Mouse (Mus musculus) embryonic fibroblast, embryonic 13.5 days (primary cell): ENCODE data around the gene Cacna1a. TPM values are rescaled to one million over a fixed set of nuclear protein-coding genes. Genes with fewer than 3 reads are reported as not detected.
A peak's percentile ranks its signal among the peaks of the same experiment; 100 is the strongest.
"Not testable (repeated sequence)": the region's sequence is repeated elsewhere in the genome, so short reads cannot be mapped to it uniquely, and the experiment has no call there.

Experiments used
- H3K27ac ChIP-seq: 2 replicates; pipeline ENCODE4 v1.5.1; 2012; ENCODE audit warnings: low read length, control low read depth, inconsistent platforms; ENCODE audit not compliant: insufficient read depth
- H3K4me1 ChIP-seq: 2 replicates; pipeline ENCODE4 v1.6.1; 2011; ENCODE audit warnings: low read length; ENCODE audit not compliant: control insufficient read depth, insufficient read depth
- H3K4me3 ChIP-seq: 2 replicates; pipeline ENCODE4 v1.5.1; 2011; ENCODE audit warnings: mild to moderate bottlenecking, control low read depth, low read length; ENCODE audit not compliant: insufficient read depth
- CTCF ChIP-seq: IDR thresholded peaks from 2 replicates; pipeline ENCODE4 v1.5.1; 2011; ENCODE audit warnings: mild to moderate bottlenecking, control low read depth, low read length, moderate library complexity, borderline replicate concordance; ENCODE audit not compliant: insufficient read depth
- POLR2A ChIP-seq: IDR thresholded peaks from 2 replicates; pipeline ENCODE4 v1.6.1; 2011; ENCODE audit warnings: low read depth, mild to moderate bottlenecking, control low read depth, low read length, moderate library complexity
- polyA plus RNA-seq: library from polyadenylated mRNA; stranded (reverse); fragments of >200 nt; gene quantifications from 2 replicates; pipeline ENCODE4 v1.2.4, GENCODE M21; 2011; ENCODE audit warnings: low read depth; ENCODE audit not compliant: missing spikeins, insufficient read length

The Cacna1a gene
- polyA plus RNA-seq, 1 experiment = 7.2 TPM

- TF ChIP-seq POLR2A (no peak), CTCF (no peak)
- no peaks in the 10 kb centered on the region for H3K4me1 ChIP-seq
- H3K4me3 ChIP-seq = no peak overlapping the region
- no peak overlapping the region for H3K27ac ChIP-seq
These were observed 106.4 kb downstream of the Cacna1a start for GRCm38 (mm10) chr8:84494541-84495084.

GRCm38 (mm10) chr8:84501181-84501580 lies 112.9 kb downstream of the Cacna1a start:
- TF ChIP-seq CTCF = no peak
- no peak for TF ChIP-seq POLR2A
- Histone ChIP-seq H3K27ac (peak overlapping the region; percentile 78), H3K4me1 (0 out of 2 replicates have a peak, but pooled peaks cover 6% of the 10 kb centered on the region), H3K4me3 (no peak overlapping the region)

- TF ChIP-seq POLR2A (no peak; the same call in 1 of the 2 replicates), CTCF (no peak)
- H3K4me1 ChIP-seq = 0 out of 2 replicates have a peak, but pooled peaks cover 6% of the 10 kb centered on the region
- no peak overlapping the region for H3K4me3 ChIP-seq
These were observed 113.5 kb downstream of the Cacna1a start for GRCm38 (mm10) chr8:84501671-84502308.

GRCm38 (mm10) chr8:84502638-84503037 lies 114.4 kb downstream of the Cacna1a start:
- Histone ChIP-seq H3K4me3 (no peak overlapping the region), H3K4me1 (0 out of 2 replicates have a peak, but pooled peaks cover 6% of the 10 kb centered on the region), H3K27ac (no peak overlapping the region)
- TF ChIP-seq POLR2A (no peak), CTCF (no peak)

More at GRCm38 (mm10) chr8:84501671-84502308, 113.5 kb downstream of the Cacna1a start:
- peak overlapping the region; percentile 85 for H3K27ac ChIP-seq

GRCm38 (mm10) chr8:84507220-84507619 lies 119.0 kb downstream of the Cacna1a start:
- TF ChIP-seq POLR2A (no peak), CTCF (no peak)
- H3K4me3 ChIP-seq = no peak overlapping the region
- no peak overlapping the region for H3K27ac ChIP-seq
- no peaks in the 10 kb centered on the region for H3K4me1 ChIP-seq

GRCm38 (mm10) chr8:84509764-84510163 lies 121.5 kb downstream of the Cacna1a start:
- TF ChIP-seq CTCF = peak; percentile 79
- not testable (repeated sequence) for H3K4me1 ChIP-seq, H3K27ac ChIP-seq, H3K4me3 ChIP-seq

- TF ChIP-seq CTCF (no peak), POLR2A (no peak)
- H3K4me3 ChIP-seq = no peak overlapping the region
- H3K4me1 ChIP-seq = no peaks in the 10 kb centered on the region
- no peak overlapping the region for H3K27ac ChIP-seq
These were observed 123.4 kb downstream of the Cacna1a start for GRCm38 (mm10) chr8:84511621-84512020.

- Histone ChIP-seq H3K4me1 (no peaks in the 10 kb centered on the region), H3K27ac (no peak overlapping the region), H3K4me3 (no peak overlapping the region)
- TF ChIP-seq CTCF (peak; percentile 50), POLR2A (no peak)
These were observed 125.5 kb downstream of the Cacna1a start for GRCm38 (mm10) chr8:84513765-84514164.

- H3K4me3 ChIP-seq = no peak overlapping the region
- H3K27ac ChIP-seq = no peak overlapping the region
- no peak for TF ChIP-seq CTCF
- no peak for TF ChIP-seq POLR2A
- no peaks in the 10 kb centered on the region for H3K4me1 ChIP-seq
These were observed 129.9 kb downstream of the Cacna1a start for GRCm38 (mm10) chr8:84518180-84518579.

GRCm38 (mm10) chr8:84518720-84519119 lies 130.5 kb downstream of the Cacna1a start:
- no peak for TF ChIP-seq POLR2A
- no peak for TF ChIP-seq CTCF
- no peak overlapping the region for H3K4me3 ChIP-seq
- no peaks in the 10 kb centered on the region for H3K4me1 ChIP-seq
- H3K27ac ChIP-seq = no peak overlapping the region

- Histone ChIP-seq H3K27ac (no peak overlapping the region), H3K4me1 (no peaks in the 10 kb centered on the region), H3K4me3 (no peak overlapping the region)
- TF ChIP-seq CTCF (no peak), POLR2A (no peak)
These were observed 131.8 kb downstream of the Cacna1a start for GRCm38 (mm10) chr8:84519767-84520626.
